Mouse (Mus musculus) layer of hippocampus, postnatal 36 days (tissue): ENCODE measurements around the gene Tcstv1. TPM values are rescaled to one million over a fixed set of nuclear protein-coding genes. Genes with fewer than 3 reads are reported as not detected.
"Not testable (repeated sequence)": the region's sequence is repeated elsewhere in the genome, so short reads cannot be mapped to it uniquely, and the experiment has no call there.

Experiments used
- DNase-seq, 2 experiments: peaks; one replicate each; pipeline ENCODE4 v3.0.0; 2022
- total RNA-seq, 2 experiments: library from RNA; stranded (reverse); gene quantifications; 2 replicates each; pipeline ENCODE4 v1.2.3; 2021

The Tcstv1 gene
- not detected for total RNA-seq

DNA sequence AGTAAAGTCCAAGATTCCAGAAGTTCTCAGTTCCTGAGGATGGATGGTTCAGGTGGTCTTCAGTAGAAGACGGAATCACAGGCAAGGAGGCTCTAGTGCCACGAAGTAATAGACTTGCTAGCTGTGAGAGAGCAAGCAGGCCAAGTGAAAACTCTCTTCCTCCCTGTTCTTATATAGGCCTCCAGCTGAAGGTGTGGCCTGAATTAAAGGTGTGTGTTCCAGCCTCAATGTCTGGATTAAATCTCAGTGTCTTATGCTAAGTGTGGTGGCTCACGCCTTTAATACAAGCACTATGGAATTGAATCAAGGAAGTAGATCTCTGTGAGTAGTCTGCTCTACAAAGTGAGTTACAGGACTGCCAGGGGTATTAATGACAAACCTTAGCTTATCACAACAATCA is at the start of gene Tcstv1:
Gene Tcstv1, minus strand, starts transcription at position 101 of the 400 bp plus-strand sequence.
- DNase-seq = not testable (repeated sequence)

DNA sequence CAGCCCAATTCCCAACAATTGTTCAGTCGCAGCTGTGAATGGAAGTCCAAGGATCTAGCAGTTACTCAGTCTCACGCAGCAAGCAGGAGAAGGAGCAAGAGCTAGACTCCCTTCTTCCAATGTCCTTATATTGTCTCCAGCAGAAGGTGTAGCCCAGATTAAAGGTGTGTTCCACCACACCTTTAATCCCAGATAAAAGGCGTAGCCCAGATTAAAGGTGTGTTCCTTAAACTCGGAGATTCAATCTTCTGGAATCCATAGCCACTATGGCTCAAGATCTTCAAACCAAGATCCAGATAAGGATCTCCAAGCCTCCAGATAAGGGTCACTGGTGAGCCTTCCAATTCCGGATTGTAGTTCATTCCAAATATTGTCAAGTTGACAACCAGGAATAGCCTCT is 34.6 kb upstream of the Tcstv1 start, which contains the start of gene Gm21761:
Gene Gm21761, minus strand, starts transcription at position 101 of the 400 bp plus-strand sequence.
- not testable (repeated sequence) for DNase-seq

DNA sequence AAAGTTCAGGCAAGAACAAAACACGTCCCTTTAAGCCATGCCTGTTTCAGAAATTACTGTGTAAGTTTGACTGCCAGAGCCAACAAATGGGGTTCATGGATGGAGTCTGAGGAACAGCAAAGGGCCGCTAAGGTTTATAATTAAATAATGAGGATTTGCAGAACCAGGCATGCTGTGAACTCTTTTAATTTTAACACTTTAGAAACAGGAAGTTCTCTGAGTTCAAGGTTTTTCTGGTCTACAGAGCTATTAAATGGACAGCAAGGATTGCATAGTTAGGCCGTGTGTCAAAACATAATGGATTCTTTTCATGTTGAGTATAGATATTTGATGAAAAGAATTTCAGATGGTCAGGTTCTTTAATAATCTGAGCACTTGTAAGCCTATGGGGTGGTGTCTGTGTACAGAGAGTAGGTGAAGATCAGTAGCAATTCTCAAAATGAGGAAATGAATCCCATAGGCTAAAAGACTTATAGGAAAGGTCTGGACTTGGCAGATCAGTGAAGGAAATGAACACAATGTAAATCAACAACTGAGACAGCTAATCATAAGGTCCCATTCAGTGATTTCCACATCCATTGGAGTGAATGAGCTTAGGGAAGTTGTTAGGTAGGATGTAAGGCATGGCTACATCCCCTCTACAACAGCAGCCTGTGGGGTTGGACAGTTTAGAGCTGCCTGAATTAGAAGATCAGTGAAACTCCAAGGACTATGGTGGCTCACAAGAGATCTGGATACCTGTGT is 30.2 kb upstream of the Tcstv1 start:
- DNase-seq = not testable (repeated sequence)

DNA sequence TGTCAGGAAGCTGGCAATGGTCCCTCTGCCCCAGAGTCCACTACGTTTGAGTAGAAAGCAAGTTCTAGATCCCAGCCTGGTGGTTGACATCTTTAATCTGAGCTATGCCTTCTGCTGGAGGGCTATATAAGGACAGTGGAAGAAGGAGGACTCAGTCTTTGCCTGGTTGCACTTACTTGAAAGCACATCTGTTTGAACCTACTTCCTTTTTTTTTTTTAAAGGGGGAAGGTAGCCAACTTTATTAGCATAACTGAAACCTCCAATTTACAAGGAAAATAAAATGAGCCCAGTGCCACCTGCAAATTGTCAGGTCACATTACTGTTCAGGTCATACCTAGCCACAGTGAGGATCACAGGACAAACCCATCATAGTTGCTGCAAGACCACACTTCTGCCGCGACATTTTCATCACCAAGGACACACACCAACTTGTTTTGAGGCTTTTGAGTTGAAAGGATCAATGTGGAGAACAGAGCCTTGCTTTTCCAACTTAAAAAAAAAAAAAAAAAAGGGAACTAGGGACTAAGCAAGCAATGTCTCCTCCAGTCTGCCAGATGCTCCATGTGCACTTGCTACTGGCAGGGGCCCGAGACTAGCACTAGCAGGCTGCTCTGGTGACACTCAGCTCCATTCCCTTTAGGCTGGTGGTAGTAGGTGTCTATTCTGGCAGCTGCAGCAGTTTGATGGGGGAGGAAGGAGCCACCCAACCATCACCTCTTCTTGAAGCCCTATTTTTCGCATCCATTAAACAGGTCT is 22.6 kb upstream of the Tcstv1 start:
- DNase-seq = not testable (repeated sequence)

DNA sequence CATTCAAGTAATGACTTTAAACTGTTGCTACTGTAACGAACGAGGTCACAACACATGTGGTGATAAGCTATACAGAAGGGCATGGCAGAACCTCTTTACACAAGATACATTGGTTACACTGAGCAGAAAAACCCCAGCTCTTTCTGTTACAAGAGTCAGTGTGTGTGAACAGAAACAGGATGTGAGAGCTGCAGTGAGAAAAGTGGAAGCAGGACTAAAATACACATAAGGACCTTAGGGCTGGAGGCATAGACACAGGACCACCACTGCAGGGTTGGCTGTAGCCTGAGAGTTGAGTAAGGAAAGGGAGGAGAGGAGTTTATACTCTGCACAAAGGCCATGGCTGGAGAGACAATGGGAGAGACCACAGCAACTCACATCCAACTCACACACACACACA is 21.9 kb upstream of the Tcstv1 start:
- DNase-seq = not testable (repeated sequence)

DNA sequence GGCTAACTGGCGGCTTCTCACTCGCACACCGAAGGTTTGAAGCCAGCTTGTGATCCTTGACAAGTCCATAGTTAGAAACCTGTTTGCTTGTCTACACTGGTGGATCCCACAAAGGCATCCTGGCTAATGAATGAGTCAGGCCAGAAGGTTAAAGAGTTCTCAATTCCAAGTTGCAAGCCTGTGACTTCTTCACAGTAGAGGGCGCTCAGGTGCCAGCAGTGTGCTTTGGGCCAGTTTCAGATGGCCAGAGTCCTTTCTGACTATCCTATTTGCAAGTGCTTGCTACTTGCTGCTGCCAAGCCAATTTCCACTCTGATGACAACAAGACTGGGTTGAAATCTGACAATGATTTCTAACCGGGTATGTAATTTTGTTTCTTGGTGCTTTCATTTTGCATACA is 4.0 kb upstream of the Tcstv1 start:
- not testable (repeated sequence) for DNase-seq

DNA sequence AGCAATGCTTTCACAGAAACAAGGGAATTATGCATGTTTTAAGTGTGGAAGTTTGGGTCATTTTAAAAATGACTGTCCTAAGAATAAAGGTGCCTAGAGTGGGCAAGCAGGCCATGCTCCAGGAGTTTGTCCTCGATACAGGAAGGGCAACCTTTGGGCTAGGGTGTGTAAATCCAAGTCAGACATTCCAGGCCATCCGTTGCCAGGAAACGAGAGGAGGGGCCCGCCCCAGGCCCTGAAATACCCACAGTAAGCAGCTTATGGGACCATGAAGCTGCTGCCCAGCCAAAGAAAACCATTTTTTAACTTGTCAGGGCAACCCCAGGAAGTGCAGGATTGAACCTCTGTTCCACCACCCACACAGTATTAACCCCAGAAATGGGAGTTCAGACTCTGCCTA is 7.7 kb downstream of the Tcstv1 start:
- DNase-seq = not testable (repeated sequence)

DNA sequence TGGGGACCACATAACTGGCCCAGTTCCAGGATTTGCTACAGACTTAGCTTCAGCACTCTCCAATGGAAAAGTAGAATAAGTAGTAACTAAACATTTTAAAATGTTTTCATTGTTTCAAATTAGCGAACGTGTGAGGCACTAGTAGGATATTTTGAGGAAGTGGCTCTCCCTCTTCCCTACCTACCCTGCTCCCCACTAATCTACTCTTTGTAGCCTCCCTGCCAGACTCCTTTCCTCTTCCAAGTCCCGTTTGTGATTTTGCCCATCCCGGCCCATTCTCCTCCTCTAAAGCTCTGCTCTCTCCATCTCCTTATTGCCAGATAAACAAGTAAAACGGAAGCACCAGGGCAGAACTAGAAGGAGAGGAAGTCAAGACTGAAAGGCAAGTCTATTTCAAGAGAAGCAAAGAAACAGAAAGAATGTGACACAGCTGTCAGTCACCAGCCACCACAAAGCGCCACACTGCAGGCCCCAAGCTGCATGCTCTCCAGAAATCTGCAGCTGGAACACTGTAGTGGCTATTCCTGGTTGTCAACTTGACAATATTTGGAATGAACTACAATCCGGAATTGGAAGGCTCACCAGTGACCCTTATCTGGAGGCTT is 30.1 kb downstream of the Tcstv1 start:
- not testable (repeated sequence) for DNase-seq

DNA sequence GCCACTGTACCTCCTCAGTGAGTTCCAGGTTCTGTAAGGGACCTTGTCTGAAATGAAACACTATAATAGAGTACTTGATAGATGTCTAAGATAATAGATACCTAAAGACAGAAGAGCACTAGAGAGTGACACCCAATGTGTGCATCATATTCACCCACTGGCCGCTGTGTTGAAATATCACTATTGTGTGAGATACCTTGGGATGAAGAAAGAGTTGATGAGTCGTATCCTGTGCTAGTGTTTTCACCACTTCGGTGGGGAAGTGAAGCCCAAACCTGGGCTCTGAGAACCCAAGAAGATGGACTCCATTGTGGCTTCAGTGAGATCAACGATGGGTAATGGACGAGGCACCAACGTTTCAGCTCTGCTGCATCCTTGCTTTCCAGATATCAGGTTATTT is 32.2 kb downstream of the Tcstv1 start:
- DNase-seq = not testable (repeated sequence)

Other genes with a start within 250 kb of the Tcstv1 start
- 100 to 1,000 TPM; 217 to 241 TPM for gene Hmgcs1, start 204.4 kb downstream of the Tcstv1 start, total RNA-seq
- gene Nim1k, start 138.9 kb downstream of the Tcstv1 start, total RNA-seq = 10 to 100 TPM; 12.6 to 14.5 TPM
- 10 to 100 TPM; 42.5 to 44.9 TPM for gene Zfp131, start 103.9 kb downstream of the Tcstv1 start, total RNA-seq
- not detected for gene AF067063, start 64.6 kb downstream of the Tcstv1 start, total RNA-seq
- gene D13Ertd608e, start 58.8 kb downstream of the Tcstv1 start, total RNA-seq = not detected
- gene Gm21761, start 34.5 kb upstream of the Tcstv1 start, total RNA-seq = not detected
- gene B020031M17Rik, start 56.0 kb upstream of the Tcstv1 start, total RNA-seq = not detected
- not detected for gene Gm36079, start 132.2 kb upstream of the Tcstv1 start, total RNA-seq
- not detected for gene Gm21188, start 157.4 kb upstream of the Tcstv1 start, total RNA-seq
- not detected for gene Gm20767, start 245.5 kb upstream of the Tcstv1 start, total RNA-seq